Mouse (Mus musculus): ENCODE results near the gene Gm4952. TPM values are rescaled to one million over a fixed set of nuclear protein-coding genes. Genes with fewer than 3 reads are reported as not detected.
"Not testable (repeated sequence)": the region's sequence is repeated elsewhere in the genome, so short reads cannot be mapped to it uniquely, and the experiment has no call there.

Gene Gm4952
- polyA plus RNA-seq, 1 experiment from 2014 or later: not detected

DNA sequence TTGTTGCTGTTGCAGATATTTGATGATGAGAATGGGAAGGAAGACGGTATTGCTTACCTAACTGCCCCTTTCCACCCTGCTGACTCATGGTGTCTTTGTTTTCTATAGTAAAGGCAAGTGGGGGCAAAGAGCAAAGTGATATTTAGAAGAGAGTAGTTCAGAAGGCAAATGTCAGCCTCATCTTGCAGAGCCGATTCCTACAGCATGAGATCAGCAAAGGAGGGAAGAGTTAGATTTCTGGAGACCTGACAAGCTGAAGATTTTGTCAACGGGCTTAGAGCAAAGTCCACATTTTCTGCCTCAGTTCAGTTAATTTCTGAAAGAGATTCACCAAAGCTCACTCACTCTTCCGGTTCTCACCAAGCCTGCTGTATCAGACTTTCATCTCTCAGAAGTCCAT lies 33.4 kb downstream of the Gm4952 start, which contains the start of gene Glyat:
TSS of gene Glyat (plus strand) at position 133 of the 400 bp plus-strand sequence.
- H3K9me3 ChIP-seq: no peaks in the 10 kb centered on the region
- no peaks in the 10 kb centered on the region for H3K27me3 ChIP-seq
- H3K9ac ChIP-seq: no peak within 1 kb of the TSS
- whole genome bisulfite sequencing: 89% methylated on average over 4 of the region's 4 CpGs
- no peaks in the 10 kb centered on the region for H3K36me3 ChIP-seq
- no peak within 1 kb of the TSS for H3K4me2 ChIP-seq
- H3K4me3 ChIP-seq: no peak within 1 kb of the TSS
- H3K27ac ChIP-seq (replicated peaks): no peak within 1 kb of the TSS
- ATAC-seq (ENCODE audit: low read depth): no peak
- no peaks in the 10 kb centered on the region for H3K4me1 ChIP-seq (replicated peaks)

DNA sequence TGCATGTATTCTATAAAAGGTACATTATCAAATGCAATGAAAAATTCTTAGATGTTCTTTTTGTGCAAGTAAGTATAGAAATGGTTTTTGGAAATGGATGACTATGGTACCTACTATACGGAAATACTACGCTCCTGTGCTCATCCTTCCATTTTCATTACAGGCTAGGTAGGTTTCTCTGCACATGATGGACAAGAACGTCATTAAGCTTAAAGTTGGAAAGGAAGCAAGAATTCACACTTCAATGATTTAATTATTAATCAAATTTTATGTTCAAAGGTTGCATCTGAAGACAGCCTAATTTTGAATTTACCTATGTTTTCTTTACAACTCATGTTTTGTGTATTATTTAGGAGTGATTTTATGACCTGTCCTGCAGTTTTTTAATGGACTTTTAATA lies 34.5 kb downstream of the Gm4952 start:
- Histone ChIP-seq H3K4me3 (no peak overlapping the region), H3K9me3 (no peaks in the 10 kb centered on the region), H3K36me3 (no peaks in the 10 kb centered on the region), H3K9ac (no peak overlapping the region), H3K4me2 (no peak overlapping the region), H3K27ac (replicated peaks) (no peak overlapping the region), H3K27me3 (no peaks in the 10 kb centered on the region), H3K4me1 (replicated peaks) (no peaks in the 10 kb centered on the region)
- ATAC-seq (ENCODE audit: low read depth): no peak
- WGBS: 90% methylated on average over 3 of the region's 3 CpGs

DNA sequence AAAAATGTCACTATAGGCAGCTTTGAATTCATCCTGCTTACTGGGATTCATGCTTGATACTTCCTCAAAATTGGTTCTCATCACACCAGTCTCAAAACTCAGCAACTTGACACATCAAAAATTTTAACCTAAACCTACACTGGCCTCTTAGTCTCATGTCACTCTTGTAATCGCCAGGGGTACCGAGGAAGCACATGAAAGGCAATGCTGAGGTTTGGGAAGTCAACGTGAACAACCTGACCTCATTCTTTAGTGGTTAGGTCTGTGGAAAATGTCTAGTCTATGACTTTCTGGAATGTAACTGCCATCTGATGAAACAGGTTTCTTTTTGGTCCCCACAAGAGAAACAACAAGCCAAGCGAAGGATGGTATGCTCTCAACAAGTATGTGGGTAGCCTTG lies 35.2 kb downstream of the Gm4952 start:
- no peak overlapping the region for H3K27ac ChIP-seq (replicated peaks)
- no peak overlapping the region for H3K4me3 ChIP-seq
- no peaks in the 10 kb centered on the region for H3K4me1 ChIP-seq (replicated peaks)
- H3K27me3 ChIP-seq: no peaks in the 10 kb centered on the region
- no peaks in the 10 kb centered on the region for H3K36me3 ChIP-seq
- 88% methylated on average over 4 of the region's 4 CpGs for WGBS
- ATAC-seq (ENCODE audit: low read depth): no peak
- no peak overlapping the region for H3K9ac ChIP-seq
- no peaks in the 10 kb centered on the region for H3K9me3 ChIP-seq
- no peak overlapping the region for H3K4me2 ChIP-seq

DNA sequence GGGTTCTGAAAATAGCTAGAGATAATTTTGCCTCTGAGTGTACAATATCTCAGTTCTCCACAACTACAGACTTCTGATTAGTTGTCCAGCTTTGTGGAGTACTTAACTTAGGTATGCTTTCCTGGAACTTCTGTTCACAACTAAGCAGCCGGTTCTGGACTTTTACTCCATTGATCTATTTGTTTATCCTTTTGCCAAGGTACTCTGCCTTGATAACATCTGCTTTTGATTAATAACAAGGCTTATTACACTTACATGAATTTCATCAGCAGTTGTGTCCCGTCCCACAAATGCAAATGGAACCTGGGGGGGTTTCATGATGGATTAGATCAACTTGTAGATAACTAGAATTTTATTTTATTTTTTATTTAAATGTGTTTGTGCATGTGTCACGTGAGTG lies 37.1 kb downstream of the Gm4952 start:
- WGBS: 77% methylated on average over 3 of the region's 3 CpGs
- Histone ChIP-seq H3K27ac (replicated peaks) (no peak overlapping the region), H3K36me3 (no peaks in the 10 kb centered on the region), H3K27me3 (no peaks in the 10 kb centered on the region), H3K9me3 (no peaks in the 10 kb centered on the region), H3K4me3 (no peak overlapping the region), H3K4me1 (replicated peaks) (no peaks in the 10 kb centered on the region), H3K9ac (no peak overlapping the region), H3K4me2 (no peak overlapping the region)
- no peak for ATAC-seq (ENCODE audit: low read depth)

DNA sequence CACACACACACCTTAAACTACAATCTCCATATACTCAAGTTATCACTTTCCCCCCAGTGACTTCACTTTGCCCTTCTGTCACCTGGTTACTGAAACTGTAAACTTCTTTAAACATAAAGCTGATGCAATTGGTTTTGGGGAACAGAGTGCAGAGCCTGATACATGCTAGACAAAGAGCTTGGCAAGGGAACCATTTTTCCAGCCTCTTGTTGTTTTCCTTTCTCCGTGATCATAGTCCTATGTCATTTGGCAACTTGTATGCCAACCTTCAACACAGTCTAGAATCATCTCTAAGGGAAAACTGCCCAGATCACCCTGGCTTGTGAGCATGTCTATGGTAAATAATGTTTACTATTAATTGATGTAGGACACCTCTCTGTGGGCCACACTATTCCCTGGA lies 38.3 kb downstream of the Gm4952 start:
- no peak overlapping the region for H3K9ac ChIP-seq
- H3K27me3 ChIP-seq: no peaks in the 10 kb centered on the region
- H3K9me3 ChIP-seq: no peaks in the 10 kb centered on the region
- no peak for ATAC-seq (ENCODE audit: low read depth)
- H3K4me1 ChIP-seq (replicated peaks): no peaks in the 10 kb centered on the region
- H3K27ac ChIP-seq (replicated peaks): no peak overlapping the region
- H3K36me3 ChIP-seq: no peaks in the 10 kb centered on the region
- no peak overlapping the region for H3K4me2 ChIP-seq
- 74% methylated on average over 1 of the region's 1 CpGs for WGBS
- H3K4me3 ChIP-seq: no peak overlapping the region

DNA sequence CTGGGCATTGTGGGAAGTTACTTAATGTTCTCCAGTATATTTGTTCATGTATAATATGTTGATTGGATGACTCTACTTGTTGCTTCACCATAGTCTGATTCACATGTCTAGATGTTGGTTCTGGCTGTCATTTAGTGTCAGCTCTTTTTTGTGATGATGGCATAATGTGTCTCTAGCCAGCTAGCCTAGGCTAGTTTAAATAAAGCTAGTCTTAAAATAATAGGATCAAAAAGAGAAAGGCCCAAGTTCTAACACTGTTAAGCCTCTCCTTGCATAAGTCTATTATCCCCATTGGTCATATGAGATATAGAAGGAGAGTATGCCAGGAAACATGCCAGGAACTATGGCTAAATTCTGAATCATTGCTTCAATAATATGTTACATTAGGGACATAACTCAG lies 49.7 kb downstream of the Gm4952 start:
- ATAC-seq (ENCODE audit: low read depth): no peak
- Histone ChIP-seq H3K4me1 (replicated peaks) (no peaks in the 10 kb centered on the region), H3K27me3 (no peaks in the 10 kb centered on the region), H3K9ac (no peak overlapping the region), H3K9me3 (no peaks in the 10 kb centered on the region), H3K4me2 (no peak overlapping the region), H3K36me3 (no peaks in the 10 kb centered on the region), H3K4me3 (no peak overlapping the region), H3K27ac (replicated peaks) (no peak overlapping the region)

DNA sequence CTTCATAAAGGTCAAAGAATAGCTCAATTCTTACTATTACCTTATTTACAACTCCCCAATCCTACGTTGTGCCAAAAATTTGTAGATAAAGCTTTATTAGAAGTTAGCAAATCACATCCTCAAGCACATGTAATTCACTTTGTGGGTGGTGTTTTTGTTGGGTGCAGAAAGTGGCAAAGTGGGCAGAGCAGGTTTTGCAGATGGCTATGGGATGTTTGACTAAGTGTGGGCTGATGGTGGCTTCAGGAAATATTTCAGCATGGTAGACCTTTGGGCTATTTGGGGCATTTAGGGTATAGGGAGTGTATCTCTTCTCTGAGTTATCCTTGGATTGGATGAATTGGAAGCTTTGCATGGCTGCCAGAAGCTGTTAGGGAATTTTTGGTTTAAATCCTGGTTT lies 66.4 kb downstream of the Gm4952 start:
- WGBS: 70% methylated on average over 1 of the region's 1 CpGs
- H3K9me3 ChIP-seq: peaks cover 6% of the 10 kb centered on the region; the same call in 1 of the 2 replicates
- H3K4me1 ChIP-seq (replicated peaks): no peaks in the 10 kb centered on the region
- no peaks in the 10 kb centered on the region for H3K36me3 ChIP-seq
- H3K27me3 ChIP-seq: no peaks in the 10 kb centered on the region
- H3K9ac ChIP-seq: no peak overlapping the region
- H3K4me3 ChIP-seq: no peak overlapping the region
- ATAC-seq (ENCODE audit: low read depth): no peak
- no peak overlapping the region for H3K4me2 ChIP-seq
- H3K27ac ChIP-seq (replicated peaks): no peak overlapping the region

DNA sequence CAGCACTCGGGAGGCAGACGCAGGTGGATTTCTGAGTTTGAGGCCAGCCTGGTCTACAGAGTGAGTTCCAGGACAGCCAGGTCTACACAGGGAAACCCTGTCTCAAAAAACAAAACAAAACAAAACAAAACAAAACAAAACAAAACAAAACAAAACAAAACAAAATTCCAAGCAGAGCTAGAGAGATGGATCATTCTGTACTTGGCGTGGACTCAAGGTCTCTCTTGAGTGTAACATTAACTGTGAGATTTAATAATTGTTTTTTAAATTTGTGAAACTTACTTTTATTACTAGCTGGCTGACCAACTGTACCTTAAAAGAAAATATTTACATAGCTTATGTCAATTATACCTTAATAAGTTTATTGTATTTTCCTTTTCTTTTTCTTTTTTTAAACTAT lies 68.8 kb downstream of the Gm4952 start:
- not testable (repeated sequence) for H3K36me3 ChIP-seq; H3K9me3 ChIP-seq; H3K4me2 ChIP-seq; H3K9ac ChIP-seq; H3K27me3 ChIP-seq; ATAC-seq (ENCODE audit: low read depth); H3K27ac ChIP-seq (replicated peaks); H3K4me1 ChIP-seq (replicated peaks); H3K4me3 ChIP-seq
- WGBS: 94% methylated on average over 3 of the region's 3 CpGs

DNA sequence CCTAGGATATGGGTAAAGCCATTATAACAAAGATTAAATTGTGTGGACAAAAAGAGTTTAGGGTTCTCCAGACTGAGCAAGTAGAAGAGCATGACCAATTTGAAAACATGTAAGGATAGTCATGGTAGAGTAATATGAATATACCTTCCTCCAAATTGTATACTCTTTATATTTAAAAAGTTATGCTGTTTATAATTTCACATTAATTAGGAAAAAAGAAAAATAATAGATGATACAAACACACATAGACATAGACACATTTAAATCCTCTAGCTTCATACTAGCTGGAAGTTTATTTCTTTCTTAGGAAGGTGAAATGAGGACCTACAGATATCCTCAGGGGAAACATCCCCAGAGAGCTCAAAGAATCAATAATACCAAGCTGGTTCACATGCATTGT lies 70.4 kb downstream of the Gm4952 start, which contains the start of gene Olfr1442:
TSS of gene Olfr1442 (plus strand) at position 301 of the 400 bp plus-strand sequence.
- Histone ChIP-seq H3K9me3 (no peaks in the 10 kb centered on the region), H3K9ac (no peak within 1 kb of the TSS), H3K27ac (replicated peaks) (no peak within 1 kb of the TSS), H3K4me1 (replicated peaks) (no peaks in the 10 kb centered on the region), H3K36me3 (no peaks in the 10 kb centered on the region), H3K4me2 (no peak within 1 kb of the TSS), H3K4me3 (no peak within 1 kb of the TSS), H3K27me3 (no peaks in the 10 kb centered on the region)
- no peak for ATAC-seq (ENCODE audit: low read depth)

DNA sequence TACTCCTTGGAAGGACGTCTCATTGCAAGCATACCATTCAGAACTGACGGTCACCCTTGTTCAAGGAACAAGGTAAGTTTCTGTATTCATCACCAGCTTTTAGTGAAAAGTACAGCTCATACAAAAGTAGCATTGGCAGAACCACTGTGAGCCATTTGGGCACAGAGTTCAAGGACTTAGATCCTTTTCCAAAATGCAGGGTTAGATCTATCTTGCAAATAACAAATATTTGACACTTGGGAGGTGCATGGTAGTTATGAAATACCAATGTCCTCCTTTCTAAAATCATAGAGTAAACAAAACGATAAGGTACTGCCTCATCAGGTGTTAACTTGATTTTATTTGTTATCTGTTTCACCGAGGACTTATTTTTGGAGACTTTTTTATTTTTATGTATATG lies 71.3 kb downstream of the Gm4952 start:
- H3K9ac ChIP-seq: no peak overlapping the region
- H3K36me3 ChIP-seq: no peaks in the 10 kb centered on the region
- 89% methylated on average over 4 of the region's 4 CpGs for WGBS
- H3K4me2 ChIP-seq: no peak overlapping the region
- no peaks in the 10 kb centered on the region for H3K4me1 ChIP-seq (replicated peaks)
- H3K4me3 ChIP-seq: no peak overlapping the region
- no peaks in the 10 kb centered on the region for H3K9me3 ChIP-seq
- ATAC-seq (ENCODE audit: low read depth): no peak
- H3K27me3 ChIP-seq: no peaks in the 10 kb centered on the region
- H3K27ac ChIP-seq (replicated peaks): no peak overlapping the region

DNA sequence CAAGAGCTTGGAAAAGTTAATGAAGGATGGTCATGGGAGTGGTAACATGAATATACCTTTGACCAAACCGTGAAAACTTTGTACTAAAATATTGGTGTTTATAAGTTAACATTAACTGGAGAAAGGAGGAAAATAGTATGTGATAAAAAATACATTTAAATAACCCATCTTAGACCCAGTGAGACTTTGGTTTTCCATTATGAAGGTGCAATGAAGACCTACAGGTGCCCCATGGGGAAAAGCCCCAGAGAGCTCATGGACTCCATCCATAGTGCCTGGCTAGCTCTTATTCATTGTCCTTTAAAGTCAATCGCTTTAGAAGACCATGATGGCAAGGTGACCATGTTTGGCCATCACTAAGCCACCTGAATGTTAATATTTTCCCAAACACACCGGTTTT lies 78.0 kb downstream of the Gm4952 start, which contains the start of gene Olfr1443:
TSS of gene Olfr1443 (plus strand) at position 301 of the 400 bp plus-strand sequence.
- WGBS: 74% methylated on average over 3 of the region's 3 CpGs
- Histone ChIP-seq H3K27me3 (no peaks in the 10 kb centered on the region), H3K9me3 (no peaks in the 10 kb centered on the region), H3K9ac (no peak within 1 kb of the TSS), H3K36me3 (no peaks in the 10 kb centered on the region), H3K4me2 (no peak within 1 kb of the TSS), H3K4me3 (no peak within 1 kb of the TSS), H3K27ac (replicated peaks) (no peak within 1 kb of the TSS), H3K4me1 (replicated peaks) (no peaks in the 10 kb centered on the region)
- no peak for ATAC-seq (ENCODE audit: low read depth)

Data from neural tube, embryonic 13.5 days (tissue).